Mouse (Mus musculus) megakaryocyte progenitor cell, adult 5-6 weeks (primary cell): ENCODE measurements around the gene Snrnp27. TPM values are rescaled to one million over a fixed set of nuclear protein-coding genes. Genes with fewer than 3 reads are reported as not detected.

Experiments
- ATAC-seq: replicated peaks from 2 replicates; pipeline ENCODE4 v1.8.0; 2016; ENCODE audit warnings: mild to moderate bottlenecking, moderate TSS enrichment, inconsistent platforms; ENCODE audit not compliant: poor library complexity
- total RNA-seq, 2 experiments: library from RNA; stranded (forward) in 1 of 2; stranded (reverse) in 1 of 2; fragments of 157-497, 149-512 nt in 1 of 2; fragments of 200-1000 nt in 1 of 2; gene quantifications; 2 replicates each; pipeline versions ENCODE4 v1.2.3 to v1.2.4; 2015 to 2017

Snrnp27 gene
- total RNA-seq (2015): 80.1 and 86.4 TPM in 2 replicates
- 87.2 and 125 TPM in 2 replicates for total RNA-seq (2017)

DNA sequence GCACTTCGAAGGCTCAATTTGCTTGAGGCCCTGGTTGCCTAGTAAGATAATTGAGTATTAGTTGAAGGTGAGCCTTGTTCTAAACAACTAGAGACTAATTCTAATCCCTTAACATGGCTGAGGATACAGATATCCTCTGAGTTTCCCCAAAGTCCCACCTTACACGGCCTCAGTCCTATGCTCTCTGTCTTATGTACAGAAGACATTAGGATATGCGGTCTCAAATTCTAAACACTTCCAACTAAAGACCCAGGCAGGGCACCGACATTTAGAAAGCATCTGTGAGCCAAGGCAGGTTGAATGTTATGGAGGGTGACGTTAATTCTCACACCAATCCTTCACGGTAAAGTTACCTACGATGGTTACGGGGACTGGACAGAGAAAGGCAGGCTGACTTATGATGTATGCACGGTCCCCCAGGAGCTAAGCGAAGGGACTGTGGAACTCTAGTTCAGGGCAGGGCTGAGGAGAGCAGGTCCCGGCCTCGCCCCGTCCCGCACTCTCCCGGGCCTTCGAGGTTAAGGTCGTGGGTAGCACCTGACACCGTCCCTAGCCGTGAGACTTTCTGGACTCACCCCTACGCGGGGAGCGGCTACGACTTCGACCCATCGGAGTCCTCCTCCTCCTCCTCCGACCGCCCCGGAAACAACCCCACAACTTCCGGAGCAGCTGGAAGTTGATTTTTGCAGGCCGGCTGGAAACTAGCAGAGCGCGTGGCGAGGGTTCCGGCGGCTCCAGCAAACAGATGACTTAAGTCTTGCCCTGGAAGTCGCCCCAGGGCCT is at the start of gene Snrnp27:
Snrnp27 (minus strand) TSS at position 651 of the 783 bp plus-strand sequence.
- peak; percentile 99 for ATAC-seq

DNA sequence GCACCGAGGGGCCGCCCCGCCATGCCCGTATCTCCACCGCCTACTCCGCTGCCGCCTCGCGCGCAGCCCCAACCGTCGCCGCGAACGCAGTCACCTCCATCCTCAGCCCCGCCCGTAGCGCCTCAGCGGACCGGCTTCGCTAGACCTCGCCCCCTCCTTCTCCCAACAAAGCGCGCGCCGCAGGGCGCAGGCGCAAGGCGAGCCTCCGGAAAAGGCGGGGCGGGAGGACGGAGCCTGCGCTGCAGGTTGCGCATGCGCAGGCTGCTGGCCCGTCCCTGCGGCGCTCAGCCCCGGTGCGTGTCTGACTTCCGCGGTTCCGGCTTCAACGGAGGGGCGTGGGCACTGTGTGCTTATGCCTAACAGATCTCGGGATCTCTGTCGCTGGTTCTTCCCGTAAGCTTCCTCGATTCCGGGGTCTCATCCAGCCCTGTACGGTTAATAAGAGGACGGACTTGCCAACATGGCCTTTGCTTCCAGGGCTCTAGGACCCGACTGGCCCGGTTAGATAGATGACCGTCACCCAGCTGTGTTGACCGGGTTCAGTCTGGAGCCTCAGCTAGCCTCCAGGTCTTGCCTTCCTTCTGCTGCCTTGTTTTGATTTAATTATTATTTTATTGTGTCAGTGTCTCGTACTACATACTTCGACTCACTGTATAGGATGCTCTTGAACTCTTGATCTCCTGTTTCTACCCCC is 49.0 kb upstream of the Snrnp27 start, which contains the start of gene Gmcl1:
Gmcl1 (minus strand) TSS at position 201 of the 694 bp plus-strand sequence.
- peak; percentile 90 for ATAC-seq

DNA sequence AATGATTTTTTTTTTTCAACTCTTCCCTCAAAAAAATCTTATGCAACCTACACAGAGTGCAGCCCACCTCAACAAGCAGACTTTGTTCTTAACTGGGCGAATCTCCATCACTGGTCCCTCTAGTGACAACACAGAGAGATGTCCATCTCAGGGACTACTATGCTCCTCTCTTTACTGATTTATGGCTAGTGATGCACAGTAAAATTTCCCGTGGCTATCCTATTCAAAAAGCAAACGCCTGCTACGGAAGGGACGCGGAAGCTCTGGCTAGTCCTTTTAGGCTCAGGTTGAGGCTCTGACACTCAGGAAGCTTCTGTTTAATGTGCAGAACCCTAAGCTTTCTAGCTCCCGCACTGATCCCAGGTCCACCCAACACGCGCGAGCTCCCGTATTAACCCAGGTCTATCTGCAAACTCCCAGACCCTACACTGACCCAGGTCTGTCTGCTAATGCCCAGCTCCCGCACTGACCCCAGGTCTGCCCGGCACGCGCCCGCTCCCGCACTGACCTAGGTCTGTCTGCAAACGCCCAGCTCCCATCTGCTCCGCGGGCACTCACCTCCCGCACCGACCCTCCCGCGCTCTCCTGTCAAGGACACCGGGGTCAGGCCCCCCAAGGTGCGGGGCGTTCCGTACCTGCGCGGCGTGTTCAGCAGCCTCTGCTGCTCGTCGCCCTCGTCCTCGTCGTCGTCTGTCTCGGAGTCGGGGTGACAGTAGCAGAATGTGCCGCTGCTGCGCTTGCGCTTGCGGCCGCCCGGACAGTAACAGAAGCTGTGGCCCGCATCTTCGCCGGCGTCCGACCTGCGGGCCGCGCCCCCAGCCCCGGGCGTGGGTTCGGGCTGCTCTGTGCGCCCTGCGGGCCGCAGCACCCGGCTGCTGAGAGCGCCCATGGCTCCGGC is 48.2 kb upstream of the Snrnp27 start:
- peak; percentile 17 for ATAC-seq

DNA sequence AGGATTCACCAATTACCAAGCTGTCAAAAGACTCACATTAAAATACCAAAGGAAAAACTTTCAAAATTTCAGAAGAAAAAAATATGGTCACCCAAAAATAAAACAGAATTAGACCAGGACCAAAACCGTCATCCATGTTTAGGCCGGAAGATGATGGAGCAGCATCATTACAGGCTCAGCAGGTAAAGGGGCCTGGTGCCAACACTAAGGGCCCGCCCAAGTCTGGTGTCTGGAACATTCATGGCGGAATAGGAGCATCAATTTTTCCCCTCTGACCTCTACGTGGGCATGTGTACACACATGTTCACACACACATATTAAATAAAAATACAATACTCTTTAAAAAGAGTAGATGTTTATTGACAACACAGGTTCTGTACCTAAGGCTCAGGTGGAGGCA is 44.4 kb upstream of the Snrnp27 start:
- no peak for ATAC-seq

DNA sequence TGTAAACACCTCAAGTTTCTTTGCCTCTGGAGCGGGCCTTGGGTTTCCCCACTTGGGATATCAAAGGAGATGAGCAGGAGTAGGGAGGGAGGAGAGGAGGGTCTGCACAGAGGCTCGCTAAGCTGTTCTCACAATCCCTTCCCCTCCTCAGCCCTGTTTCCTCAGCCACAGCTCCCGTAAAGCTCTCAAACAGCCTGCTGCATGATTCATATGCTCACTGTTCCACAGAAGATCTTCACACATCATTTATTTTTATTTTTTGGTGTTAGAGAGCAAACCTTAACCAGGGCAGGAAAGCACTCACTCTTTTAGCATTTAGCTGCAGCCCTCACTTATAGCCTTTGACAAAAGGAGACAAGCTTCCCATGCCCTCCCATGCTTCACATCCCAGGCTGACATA is 37.7 kb upstream of the Snrnp27 start:
- ATAC-seq: no peak

DNA sequence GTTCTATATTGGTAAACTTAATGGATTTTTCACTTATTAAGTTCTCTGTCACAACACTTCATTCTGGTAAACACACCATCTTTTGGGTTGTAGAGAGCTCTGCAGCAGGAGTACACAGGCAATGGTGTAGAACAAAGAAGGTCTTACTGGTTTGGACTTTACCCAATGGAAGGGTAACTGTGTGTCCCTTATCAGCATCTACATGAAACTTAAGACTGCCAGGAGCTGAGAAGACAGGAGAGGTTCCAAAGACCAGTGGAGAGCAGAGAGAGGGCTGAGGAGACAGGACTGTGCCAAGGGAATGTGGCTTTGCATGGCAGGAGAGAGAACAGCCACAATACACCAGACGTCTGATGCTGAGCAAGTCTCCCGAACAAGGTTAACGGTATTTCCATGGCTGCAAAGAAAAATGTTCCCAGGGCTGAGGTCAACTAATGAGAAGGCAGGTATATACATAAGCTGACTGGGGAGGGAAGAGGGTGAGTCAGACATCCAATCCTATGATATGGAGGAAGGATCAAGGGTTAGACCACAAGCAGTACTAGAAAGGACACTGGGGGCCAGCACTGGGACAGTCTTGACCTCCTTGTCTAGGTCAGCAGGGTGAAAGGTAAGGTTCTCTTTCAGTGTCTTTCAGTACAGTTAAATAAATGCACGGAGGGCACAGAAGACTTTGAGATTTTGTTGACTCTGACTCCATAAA is 23.9 kb upstream of the Snrnp27 start:
- no peak for ATAC-seq

DNA sequence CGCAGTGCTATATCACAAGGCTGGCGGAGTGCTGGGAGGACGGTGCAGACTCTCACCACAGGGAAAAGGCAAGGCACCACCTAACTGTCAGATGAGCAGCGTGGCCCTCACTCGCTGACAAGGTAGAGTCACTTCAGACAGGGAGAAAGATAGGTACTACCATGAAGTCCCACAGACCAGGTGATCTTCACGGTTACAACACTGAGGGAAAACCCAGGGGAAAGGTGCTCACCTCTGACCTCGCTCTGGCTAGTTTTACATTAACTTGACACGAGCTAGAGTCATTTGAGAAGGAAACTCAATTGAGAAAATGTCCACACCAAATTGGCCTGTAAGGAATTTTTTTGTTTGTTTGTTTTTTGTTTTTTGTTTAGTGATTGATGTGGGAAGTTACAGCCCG is 18.3 kb upstream of the Snrnp27 start:
- no peak for ATAC-seq

DNA sequence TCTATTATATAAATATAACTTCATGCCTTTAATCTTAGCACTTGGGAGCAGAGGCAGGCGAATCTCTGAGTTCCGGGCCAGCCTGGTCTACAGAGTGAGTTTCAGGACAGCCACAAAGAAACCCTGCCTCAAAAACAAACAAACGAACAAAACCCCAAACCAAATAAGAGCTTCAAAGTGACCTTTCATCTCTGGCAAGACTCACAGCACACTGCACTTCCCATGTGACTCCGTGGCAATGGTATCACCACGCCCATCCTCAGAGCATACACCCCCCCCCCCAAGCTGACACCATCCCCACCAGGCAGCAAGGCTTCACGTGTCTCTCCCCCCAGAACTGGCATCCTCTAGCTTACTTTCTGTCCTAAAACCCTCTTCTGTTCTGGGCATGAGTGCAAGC is 13.6 kb upstream of the Snrnp27 start:
- no peak for ATAC-seq

DNA sequence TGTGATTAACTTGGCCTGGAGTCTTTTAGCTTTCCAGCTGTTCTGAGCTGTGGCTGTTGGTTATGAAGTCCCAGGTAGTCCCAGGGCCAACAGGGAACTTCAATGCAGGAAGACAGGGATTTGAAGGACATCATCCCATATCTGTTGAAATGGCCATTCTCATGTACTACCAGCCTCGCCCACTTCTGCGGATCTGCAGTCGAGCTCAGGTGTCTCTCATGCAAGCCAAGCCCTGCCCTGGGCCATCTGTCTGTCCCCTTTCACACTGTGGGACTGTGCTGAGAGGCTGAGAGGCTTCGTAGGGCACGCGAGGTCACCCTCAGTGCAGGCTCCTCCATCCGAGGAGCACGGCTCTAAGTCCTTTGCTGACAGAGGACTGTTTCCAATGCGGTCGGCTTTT is 11.9 kb upstream of the Snrnp27 start:
- no peak for ATAC-seq

DNA sequence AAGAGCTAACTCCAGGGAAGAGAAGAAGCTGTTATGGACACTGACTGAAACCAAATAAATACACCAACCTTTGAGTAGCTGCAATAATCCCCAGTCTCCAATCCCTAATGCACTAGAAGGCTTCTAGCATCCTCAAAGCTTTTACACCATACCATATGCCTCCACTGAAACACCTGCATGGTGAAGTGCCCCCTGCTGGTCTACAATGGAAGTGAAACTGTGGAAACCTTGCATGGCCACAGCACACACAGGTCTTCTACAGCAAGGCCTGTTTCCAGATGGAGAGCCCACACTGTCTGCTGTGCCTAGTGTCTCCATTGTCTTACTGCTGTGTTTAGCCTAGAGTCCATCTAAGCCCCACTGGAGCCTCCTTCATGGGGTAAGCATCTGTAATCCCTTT is 10.1 kb upstream of the Snrnp27 start:
- ATAC-seq: peak; percentile 90

DNA sequence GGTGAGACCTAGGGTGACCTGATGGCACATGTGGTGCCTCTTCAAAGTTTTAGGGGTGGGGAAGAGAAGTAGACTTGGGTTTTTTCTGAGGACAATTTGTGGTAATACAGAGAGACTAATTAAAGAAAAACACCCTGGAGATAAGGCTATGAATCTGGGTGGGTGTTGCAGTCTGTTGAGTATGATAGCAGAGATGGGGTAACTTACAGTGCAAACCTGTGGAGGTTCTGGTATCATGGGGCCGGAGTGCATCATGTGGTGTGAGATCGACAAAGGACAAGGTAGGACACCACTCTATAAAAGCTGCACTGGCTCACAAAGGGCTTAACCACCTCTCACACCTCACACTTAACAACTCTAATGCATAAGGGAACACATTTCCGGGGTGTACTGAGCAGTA is 5.3 kb upstream of the Snrnp27 start:
- ATAC-seq: peak; percentile 67

DNA sequence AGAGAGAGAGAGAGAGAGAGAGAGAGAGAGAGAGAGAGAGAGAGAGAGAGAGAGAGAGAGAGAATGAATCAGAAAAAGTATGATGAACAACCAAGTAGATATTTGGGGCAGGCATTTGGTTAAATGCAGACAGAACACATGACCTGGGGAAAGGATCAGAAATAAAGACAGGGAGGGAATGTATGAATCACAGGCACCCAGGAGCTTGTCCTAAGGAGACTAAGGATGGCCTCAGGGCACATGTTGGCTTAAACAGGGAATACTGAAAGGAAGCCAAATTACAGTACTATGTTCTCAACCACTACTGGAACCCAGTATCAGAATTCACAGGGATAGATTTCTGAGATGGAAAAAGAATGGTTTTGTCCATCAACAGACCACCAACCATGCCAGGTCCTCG is 2.6 kb upstream of the Snrnp27 start:
- ATAC-seq: no peak

DNA sequence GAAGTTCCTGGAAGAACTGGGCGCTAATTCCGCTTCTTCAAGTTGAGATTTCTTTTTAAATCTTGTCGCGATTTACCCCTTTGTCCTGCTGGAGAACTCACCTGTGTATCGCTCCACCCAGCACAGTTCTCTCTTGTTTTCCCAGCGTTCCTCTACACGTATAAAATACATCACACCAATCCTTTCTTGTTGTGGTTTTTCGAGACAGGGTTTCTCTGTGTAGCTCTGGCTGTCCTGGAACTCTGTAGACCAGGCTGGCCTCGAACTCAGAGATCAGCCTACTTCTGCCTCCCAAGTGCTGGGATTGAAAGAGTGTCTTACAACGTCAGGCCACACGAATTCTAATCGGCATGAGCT is 311 bp upstream of the Snrnp27 start:
- ATAC-seq: no peak

DNA sequence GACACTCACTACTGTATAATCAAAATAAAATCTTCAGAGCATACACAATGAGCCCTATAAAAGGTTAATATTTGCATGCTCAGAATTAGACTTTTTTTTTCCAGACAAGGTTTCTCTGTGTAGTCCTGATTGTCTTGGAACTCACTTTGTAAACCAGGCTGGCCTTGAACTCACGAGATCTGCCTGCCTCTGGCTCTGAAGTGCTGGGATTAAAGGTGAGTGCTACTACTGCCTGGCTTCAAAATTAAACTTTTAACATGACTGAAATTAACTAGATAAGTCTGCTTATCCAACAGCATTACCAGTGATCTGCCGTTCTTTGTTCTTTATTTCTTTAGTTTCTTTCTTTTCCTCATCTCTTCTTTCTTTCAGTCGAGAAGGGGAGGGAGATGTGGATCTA is 3.0 kb downstream of the Snrnp27 start:
- ATAC-seq: no peak

DNA sequence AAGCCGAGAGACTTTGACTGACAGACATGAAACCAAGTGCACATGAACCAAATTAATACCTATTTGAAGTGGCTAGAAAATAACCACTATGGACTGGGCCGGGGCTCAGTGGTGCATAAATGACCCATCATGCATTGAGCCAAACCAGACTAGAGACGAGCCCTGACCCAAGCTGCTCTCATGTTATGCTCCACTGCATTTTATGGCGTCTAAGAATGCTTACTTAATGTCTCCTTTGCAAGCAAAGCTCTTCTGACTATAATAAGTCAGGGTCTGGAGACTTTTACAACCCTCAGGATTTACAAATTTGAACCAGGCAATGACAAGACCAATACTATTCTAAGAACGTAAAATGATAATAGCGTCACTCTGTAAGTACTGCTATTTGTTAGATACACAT is 6.0 kb downstream of the Snrnp27 start:
- ATAC-seq: no peak

DNA sequence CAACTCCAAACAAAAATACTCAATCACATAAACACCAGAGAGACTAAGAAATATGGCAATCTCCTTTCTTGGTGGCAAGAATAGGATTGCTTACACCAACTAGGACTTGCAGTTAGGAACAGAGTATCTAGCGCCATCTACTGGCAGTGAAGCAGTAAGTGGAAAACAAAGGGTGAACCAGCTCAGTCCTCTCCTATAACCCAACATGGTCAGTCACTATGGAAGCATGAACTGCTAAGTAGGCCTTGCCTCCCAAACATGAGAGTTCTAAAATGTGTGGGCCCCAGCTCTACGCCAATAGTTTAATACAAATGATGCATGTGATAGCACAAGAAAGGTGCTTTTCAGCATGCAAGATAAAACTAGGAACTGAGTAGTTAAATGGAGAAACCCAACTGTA is 13.4 kb downstream of the Snrnp27 start:
- ATAC-seq: peak; percentile 43

DNA sequence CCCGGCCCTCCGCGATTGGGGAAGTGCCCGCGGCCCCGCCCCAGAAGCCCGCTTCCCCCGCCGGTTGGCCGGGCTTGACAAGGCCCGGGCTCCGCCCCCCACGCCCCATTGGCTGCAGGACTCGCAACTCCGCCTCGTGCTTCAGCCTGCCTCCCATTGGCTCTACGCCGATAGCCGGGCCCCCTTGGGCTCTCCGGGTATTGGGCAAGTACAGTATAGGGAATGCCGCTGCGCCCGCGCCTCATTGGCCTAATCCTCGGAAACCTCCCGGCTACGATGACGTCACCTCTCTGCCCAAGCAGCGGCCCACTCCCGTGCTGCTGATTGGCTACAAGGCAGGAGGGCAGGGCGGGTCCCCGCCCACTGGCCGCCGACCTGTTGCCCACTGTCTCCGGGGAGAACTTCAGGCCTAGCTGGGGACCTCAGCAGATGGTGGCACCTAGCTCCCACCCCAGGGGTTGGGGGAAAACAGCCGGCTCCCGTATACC is 15.0 kb downstream of the Snrnp27 start:
- ATAC-seq: peak; percentile 87

DNA sequence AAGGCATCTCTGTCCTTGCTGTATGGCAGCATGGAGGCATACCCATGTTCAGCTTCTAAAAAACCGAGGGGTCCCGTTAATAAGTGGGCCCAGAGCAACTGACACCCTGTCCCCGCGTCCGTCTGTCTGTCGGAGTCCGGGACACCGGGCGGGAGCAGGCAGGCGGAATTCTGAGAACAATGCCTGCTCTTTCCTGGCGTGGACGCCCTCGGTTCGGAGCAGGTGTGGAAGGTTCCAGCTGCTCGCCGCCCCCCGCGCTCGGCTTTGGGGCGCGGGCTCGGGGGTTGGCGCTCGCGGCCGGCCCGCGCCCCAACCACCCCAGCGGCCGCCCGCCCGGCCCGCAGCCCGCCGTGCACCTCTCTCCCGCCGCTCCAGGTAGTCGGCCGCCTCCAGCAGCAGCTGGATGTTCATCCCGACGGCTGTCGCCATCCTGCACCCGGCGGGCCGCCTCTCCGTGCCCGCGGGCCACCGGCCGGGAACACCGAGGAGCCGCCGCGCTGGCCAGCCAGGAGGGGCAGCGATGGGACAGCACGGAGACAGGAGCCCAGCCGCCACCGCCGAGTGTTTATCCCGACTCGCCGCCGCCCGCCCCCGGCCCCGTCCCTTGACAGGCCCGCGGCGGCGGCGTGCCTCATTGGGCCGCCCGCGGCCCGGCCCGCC is 15.6 kb downstream of the Snrnp27 start, which contains the start of gene Mxd1:
Mxd1 (minus strand) TSS at position 582 of the 660 bp plus-strand sequence.
- ATAC-seq: no peak

DNA sequence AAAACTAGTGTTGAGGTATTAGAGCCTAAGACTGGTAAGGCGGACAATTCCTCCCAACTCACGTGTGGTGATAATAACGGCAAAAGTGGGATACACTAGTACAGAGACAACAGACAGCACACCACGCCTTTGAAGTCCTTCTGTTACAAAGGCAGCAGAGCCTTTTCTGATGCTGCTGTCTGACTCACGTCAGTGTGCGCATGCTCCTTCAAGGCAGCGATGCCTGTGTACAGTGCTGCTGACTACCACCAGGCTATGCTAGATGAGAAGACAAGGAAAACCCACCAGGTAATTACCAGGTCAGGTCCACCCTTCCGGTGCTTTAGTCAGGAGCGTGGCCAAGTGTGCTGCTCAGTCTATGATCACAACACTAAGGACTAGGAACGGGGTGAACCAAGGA is 17.3 kb downstream of the Snrnp27 start:
- no peak for ATAC-seq
